Mouse (Mus musculus): ENCODE data around the gene Fam222b. TPM values are rescaled to one million over a fixed set of nuclear protein-coding genes. Genes with fewer than 3 reads are reported as not detected.
A peak's percentile ranks its signal among the peaks of the same experiment; 100 is the strongest.

The Fam222b gene
- total RNA-seq, 4 experiments from 2014 or later: 24.6 to 27.7 (median 26.9) TPM

DNA sequence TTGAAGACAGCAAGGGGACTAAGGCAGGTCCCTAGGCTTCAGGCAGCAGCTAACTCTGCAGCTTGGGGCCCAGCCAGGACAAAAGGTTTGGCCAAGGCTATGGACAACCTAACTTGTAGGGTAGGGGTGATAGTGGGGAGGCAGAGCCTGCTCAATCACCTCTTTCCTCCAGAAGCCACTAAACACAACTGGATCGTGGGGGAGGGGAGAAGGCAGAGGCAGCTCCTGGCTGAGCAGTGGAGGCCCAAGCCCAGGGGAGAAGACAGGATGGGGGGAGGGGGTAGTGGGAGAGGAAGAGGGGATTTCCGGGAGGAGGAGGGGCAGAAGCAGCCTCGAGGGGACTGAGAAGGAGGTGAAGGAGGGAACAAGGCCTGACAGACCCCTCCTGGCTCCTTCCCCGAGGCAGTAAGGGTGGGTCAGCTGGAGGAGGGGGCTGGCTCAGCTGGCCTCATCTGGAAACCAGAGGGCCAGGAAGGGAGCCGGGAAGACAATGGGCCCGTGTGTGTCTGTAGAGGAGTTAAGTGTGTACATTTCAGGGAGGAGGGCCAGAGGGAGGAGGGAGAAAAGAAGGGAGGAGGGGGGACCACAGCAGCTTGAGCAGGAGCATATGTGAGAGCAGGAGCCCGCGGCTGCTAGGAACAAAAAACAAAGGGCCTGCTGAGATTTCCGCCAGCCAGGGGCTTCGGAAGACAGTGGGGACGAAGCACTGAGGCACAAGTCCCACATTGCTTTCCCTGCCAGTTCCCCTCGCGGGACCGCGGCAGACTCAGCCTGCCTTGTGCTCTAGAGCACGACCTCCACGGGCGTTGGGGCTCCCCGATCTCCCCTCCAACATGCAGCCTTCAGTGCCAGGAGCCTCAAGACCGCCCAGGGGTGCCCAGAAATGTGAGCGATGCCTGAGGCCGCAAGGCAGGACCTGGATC lies 69.5 kb downstream of the Fam222b start:
- DNase-seq (ENCODE audit: low spot score in 2 of 2): no peak

- no peak for DNase-seq (ENCODE audit: low spot score in 2 of 2)
Observed at GRCm38 (mm10) chr11:78164604-78164923, 70.1 kb downstream of the Fam222b start.

- DNase-seq (ENCODE audit: low spot score in 2 of 2): no peak
Observed at GRCm38 (mm10) chr11:78164924-78165760, 70.7 kb downstream of the Fam222b start, which contains the start of gene Traf4. Gene Traf4 (minus strand): TSS chr11:78165589.

DNA sequence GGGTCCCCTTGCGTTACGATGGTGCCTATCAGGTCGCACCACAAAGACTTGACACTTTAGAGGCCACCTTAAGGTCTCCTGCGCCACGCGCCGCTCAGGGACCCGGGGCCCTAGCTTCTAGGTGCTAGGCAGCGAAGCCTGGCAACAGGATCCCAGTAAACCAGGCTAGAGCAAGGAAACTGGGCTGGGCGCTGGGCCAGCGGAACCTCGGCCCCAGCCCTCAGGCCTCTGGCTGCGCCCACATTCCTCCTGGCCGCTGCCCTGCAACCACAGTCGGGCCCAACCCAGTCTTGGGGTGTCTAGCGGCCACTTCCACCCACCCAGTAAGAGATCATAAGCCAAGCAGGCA lies 71.3 kb downstream of the Fam222b start:
- no peak for DNase-seq (ENCODE audit: low spot score in 2 of 2)

DNA sequence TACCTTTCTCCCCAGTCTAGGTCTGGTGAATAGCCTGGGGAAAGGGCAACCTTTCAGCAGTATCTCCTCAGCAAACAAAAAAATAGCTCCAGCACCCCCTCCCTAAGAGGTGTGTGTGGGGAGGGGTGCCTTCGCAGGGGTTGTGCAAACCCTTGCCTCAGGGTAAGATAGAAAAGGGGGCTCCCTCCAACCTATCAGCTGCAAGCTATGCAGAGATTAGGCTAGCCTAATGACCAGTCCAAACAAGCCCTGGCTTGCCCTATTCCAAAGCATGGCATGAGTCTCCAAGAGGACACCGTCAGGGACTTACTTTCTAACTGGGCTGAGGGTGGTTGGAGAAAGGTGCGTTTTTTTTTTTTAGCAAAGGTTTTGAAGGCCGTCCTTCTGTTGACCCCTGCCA lies 71.7 kb downstream of the Fam222b start:
- no peak for DNase-seq (ENCODE audit: low spot score in 2 of 2)

GRCm38 (mm10) chr11:78166640-78167039 lies 72.2 kb downstream of the Fam222b start:
- DNase-seq (ENCODE audit: low spot score in 2 of 2): no peak

GRCm38 (mm10) chr11:78167257-78167959 lies 72.9 kb downstream of the Fam222b start:
- no peak for DNase-seq (ENCODE audit: low spot score in 2 of 2)

- DNase-seq (ENCODE audit: low spot score in 2 of 2): no peak
Observed at GRCm38 (mm10) chr11:78168541-78169468, 74.3 kb downstream of the Fam222b start.

GRCm38 (mm10) chr11:78170306-78170705 lies 75.8 kb downstream of the Fam222b start:
- DNase-seq (ENCODE audit: low spot score in 2 of 2): no peak

- DNase-seq (ENCODE audit: low spot score in 2 of 2): no peak
Observed at GRCm38 (mm10) chr11:78171328-78171727, 76.9 kb downstream of the Fam222b start.

- no peak for DNase-seq (ENCODE audit: low spot score in 2 of 2)
Observed at GRCm38 (mm10) chr11:78172034-78172747, 77.7 kb downstream of the Fam222b start.

DNA sequence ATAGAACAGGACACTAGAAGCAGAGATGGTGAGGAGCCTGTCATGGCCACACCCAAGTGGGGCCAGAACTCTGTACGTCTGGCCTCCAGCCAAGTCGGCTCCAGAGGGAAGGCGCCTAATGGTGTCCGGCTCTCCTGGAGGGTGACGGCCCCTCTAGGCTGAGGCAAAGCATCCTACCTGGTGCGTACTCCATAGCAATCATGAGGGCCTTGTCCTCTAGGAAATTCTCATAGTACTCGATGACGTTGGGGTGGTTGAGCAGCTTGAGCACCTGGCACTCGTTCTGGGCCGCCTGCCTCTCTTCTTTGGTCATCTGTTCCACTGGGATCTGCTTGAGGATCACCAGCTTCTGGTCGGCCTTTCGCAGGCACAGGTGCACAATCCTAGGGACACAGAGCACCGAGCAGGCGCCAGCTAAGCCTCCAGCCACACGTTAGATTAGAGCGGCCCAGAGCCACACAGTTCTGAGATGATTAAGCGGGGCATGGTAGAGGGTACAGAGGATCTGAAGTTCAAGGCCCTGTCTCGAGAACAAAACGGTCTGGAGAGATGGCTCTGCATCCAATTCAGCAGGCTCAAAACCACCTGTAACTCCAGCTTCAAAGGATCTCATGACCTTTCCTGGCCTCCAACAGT lies 78.4 kb downstream of the Fam222b start:
- no peak for DNase-seq (ENCODE audit: low spot score in 2 of 2)

DNA sequence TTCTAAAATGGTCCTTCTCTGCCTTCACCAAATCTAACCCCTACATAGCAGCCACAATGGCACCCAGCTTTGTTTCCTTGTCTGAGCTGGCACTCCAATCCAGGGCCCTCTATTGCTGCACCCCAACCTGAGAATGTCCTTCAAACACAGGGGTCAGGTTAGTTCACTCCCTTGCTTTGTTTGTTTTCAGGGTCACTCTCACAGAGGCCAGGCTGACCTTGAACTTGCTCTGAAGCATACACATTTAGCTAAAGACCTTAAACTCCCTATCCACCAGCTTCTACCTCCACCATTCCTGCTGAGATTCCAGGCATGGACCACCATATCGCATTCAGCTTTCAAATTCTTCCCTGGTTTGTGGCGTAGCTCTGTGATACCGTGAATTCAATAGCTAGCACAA lies 80.0 kb downstream of the Fam222b start:
- DNase-seq (ENCODE audit: low spot score in 2 of 2): no peak

DNA sequence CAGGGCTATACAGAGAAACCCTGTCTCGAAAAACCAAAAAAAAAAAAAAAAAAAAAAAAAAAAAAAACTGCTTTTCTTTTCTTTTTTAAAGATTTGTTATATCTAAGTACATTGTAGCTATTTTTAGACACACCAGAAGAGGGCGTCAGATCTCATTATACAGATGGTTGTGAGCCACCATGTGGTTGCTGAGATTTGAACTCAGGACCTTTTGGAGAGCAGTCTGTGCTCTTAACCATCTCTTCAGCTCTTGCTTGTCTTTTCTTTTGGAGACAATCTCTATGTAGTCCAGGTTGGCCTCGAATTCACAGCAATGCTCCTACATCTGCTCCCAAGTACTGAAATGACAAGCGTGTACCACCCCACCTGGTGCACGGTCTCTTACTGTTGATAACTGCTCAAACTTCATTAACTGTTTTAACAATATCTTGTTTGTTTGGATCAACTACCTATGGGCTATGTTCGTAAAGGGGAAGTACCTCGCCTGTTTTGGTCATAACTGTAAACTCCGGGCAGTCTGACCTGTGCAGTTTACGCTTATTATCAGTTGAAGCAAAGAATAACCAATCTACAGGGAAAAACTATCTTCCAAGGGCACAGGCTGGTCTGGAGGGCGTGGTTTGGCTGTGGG lies 81.4 kb downstream of the Fam222b start:
- DNase-seq (ENCODE audit: low spot score in 2 of 2): no peak

- DNase-seq (ENCODE audit: low spot score in 2 of 2): peak; percentile 65 to 77
Observed at GRCm38 (mm10) chr11:78176402-78176862, 82.0 kb downstream of the Fam222b start, which contains the start of the genes Nek8 and Tlcd1. Gene Nek8 (minus strand): TSS chr11:78176675. Gene Tlcd1 (plus strand): TSS chr11:78176711.

- no peak for DNase-seq (ENCODE audit: low spot score in 2 of 2)
Observed at GRCm38 (mm10) chr11:78176905-78177331, 82.5 kb downstream of the Fam222b start.

DNA sequence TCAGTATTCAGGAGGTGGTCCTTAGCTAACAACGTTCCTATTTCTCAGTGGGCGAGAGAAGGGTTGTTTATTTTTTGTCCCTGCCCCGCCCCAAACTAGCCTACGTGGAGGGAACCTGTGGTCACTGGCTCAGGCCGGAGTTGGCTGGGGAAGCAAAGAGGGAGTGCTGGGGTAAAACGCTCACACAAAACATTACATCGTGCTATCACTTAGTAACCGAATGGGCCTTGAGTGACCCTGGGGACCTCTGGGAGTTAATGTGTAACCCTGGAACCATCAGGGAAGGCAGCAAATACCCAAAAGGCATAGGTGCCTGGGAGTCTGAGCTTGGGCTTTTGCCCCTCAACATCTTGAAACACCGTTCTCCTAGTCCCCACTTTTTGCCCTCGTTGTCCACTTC lies 83.0 kb downstream of the Fam222b start:
- DNase-seq (ENCODE audit: low spot score in 2 of 2): no peak

Measured in left cerebral cortex, adult 8-10 months (tissue).